Mouse (Mus musculus) kidney, postnatal 0 days (tissue): Measurements from ENCODE around the gene Zbtb22. TPM values are rescaled to one million over a fixed set of nuclear protein-coding genes. Genes with fewer than 3 reads are reported as not detected.

ENCODE experiments used
- ATAC-seq: fragments of 200-750 bp; cut with Nextera tagmentation; replicated peaks from 2 replicates; pipeline ENCODE4 v1.8.0; 2017; ENCODE audit warnings: low read depth, moderate number of reproducible peaks, moderate TSS enrichment, moderate library complexity; ENCODE audit not compliant: low FRiP score
- DNase-seq: peaks from one replicate; pipeline ENCODE4 v3.0.0-alpha.2; 2016; ENCODE audit warnings: low spot score
- H3K27ac ChIP-seq: fragments of 300-500 bp; sonication (generic); 2 replicates; pipeline ENCODE4 v1.5.1; 2014; ENCODE audit warnings: mild to moderate bottlenecking
- H3K27me3 ChIP-seq: fragments of 300-500 bp; sonication (generic); 2 replicates; pipeline ENCODE4 v1.6.1; 2014; ENCODE audit warnings: low read length, mixed read lengths; ENCODE audit not compliant: insufficient read depth
- H3K36me3 ChIP-seq: fragments of 300-500 bp; sonication (generic); 2 replicates; pipeline ENCODE4 v1.6.1; 2014; ENCODE audit warnings: low read length, mixed read lengths; ENCODE audit not compliant: insufficient read depth
- H3K4me1 ChIP-seq: fragments of 300-500 bp; sonication (generic); replicated peaks from 2 replicates; pipeline ENCODE4 v1.6.1; 2014; ENCODE audit warnings: antibody characterized with exemption, low read length, mixed read lengths; ENCODE audit not compliant: insufficient read depth
- H3K4me2 ChIP-seq: fragments of 300-500 bp; sonication (generic); 2 replicates; pipeline ENCODE4 v1.6.1; 2014; ENCODE audit warnings: mild to moderate bottlenecking, low read length, moderate library complexity, mixed read lengths
- H3K4me3 ChIP-seq: fragments of 300-500 bp; sonication (generic); replicated peaks from 2 replicates; pipeline ENCODE4 v1.5.1; 2014; ENCODE audit warnings: low read depth, low read length
- H3K9ac ChIP-seq: fragments of 300-500 bp; sonication (generic); 2 replicates; pipeline ENCODE4 v1.6.1; 2014; ENCODE audit warnings: low read depth, low read length
- H3K9me3 ChIP-seq: fragments of 300-500 bp; sonication (generic); replicated peaks from 2 replicates; pipeline ENCODE4 v1.6.1; 2016; ENCODE audit warnings: low read length, inconsistent platforms, mixed read lengths
- CTCF ChIP-seq: IDR thresholded peaks from 2 replicates; pipeline ENCODE4 v1.5.1; 2016; ENCODE audit warnings: antibody characterized with exemption, low read depth, mild to moderate bottlenecking, moderate library complexity
- WGBS: fragments of 180-500 bp; shearing (Covaris S2); extraction: QIAGEN DNeasy Blood & Tissue Kit; methylation state at CpG from one replicate; pipeline ENCODE4 v1.1.7; 2014; 5-methylcytosine and 5-hydroxymethylcytosine counted together
- polyA plus RNA-seq: library from polyadenylated mRNA; unstranded; fragments of >200 nt; fragmentation: Nextera tagmentation; extraction: Ambion mirVana; gene quantifications from 2 replicates; pipeline ENCODE4 v1.2.1, GENCODE M21; 2015

Gene Zbtb22
- polyA plus RNA-seq, 1 experiment from 2014 or later: 19.8 TPM

- 89% methylated on average over 6 of the region's 6 CpGs for WGBS
- peaks cover 47% of the 10 kb centered on the region for H3K36me3 ChIP-seq
- peaks cover 16% of the 10 kb centered on the region for H3K4me1 ChIP-seq
- no peak overlapping the region for H3K4me3 ChIP-seq
- ATAC-seq: no peak
- no peak overlapping the region for H3K27ac ChIP-seq
- H3K27me3 ChIP-seq: no peaks in the 10 kb centered on the region
- no peak overlapping the region for H3K9ac ChIP-seq
- no peak for TF ChIP-seq CTCF
- H3K9me3 ChIP-seq: no peaks in the 10 kb centered on the region
- DNase-seq: no peak
- no peak overlapping the region for H3K4me2 ChIP-seq
These were observed 41.8 kb downstream of the Zbtb22 start for GRCm38 (mm10) chr17:33957493-33957892.

- Histone ChIP-seq H3K4me3 (no peak overlapping the region), H3K9me3 (no peaks in the 10 kb centered on the region), H3K4me1 (peaks cover 11% of the 10 kb centered on the region), H3K4me2 (no peak overlapping the region), H3K36me3 (peaks cover 48% of the 10 kb centered on the region), H3K27ac (no peak overlapping the region), H3K9ac (no peak overlapping the region), H3K27me3 (no peaks in the 10 kb centered on the region)
- ATAC-seq (no peak), DNase-seq (no peak)
- WGBS: 94% methylated on average over 11 of the region's 11 CpGs
- TF ChIP-seq CTCF: no peak
These were observed 42.7 kb downstream of the Zbtb22 start for GRCm38 (mm10) chr17:33958451-33958850.

- no peaks in the 10 kb centered on the region for H3K9me3 ChIP-seq
- WGBS: 94% methylated on average over 13 of the region's 13 CpGs
- no peak for DNase-seq
- TF ChIP-seq CTCF: no peak
- H3K9ac ChIP-seq: no peak overlapping the region
- peaks cover 42% of the 10 kb centered on the region for H3K36me3 ChIP-seq
- H3K27me3 ChIP-seq: no peaks in the 10 kb centered on the region
- peaks cover 6% of the 10 kb centered on the region for H3K4me1 ChIP-seq
- no peak overlapping the region for H3K4me2 ChIP-seq
- H3K4me3 ChIP-seq: no peak overlapping the region
- no peak for ATAC-seq
- H3K27ac ChIP-seq: no peak overlapping the region
These were observed 43.4 kb downstream of the Zbtb22 start for GRCm38 (mm10) chr17:33959135-33959534.

DNA sequence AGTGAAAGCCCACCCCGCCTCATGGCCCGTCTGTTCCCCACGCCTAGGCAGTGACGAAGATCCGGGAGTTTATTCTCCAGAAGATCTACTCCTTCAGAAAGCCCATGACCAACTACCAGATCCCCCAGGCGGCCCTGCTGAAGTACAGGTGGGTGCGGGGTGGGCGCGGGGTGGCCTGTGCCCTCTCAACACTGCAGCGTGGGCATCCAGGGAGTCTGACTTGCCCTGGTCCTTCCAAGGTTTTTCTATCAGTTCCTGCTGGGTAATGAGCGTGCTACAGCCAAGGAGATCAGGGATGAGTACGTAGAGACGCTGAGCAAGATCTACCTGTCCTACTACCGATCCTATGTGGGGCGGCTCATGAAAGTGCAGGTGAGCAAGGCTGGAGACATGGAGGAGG lies 44.2 kb downstream of the Zbtb22 start:
- 94% methylated on average over 15 of the region's 15 CpGs for WGBS
- ATAC-seq (no peak), DNase-seq (no peak)
- Histone ChIP-seq H3K36me3 (peaks cover 41% of the 10 kb centered on the region), H3K4me3 (no peak overlapping the region), H3K4me1 (no peaks in the 10 kb centered on the region), H3K4me2 (no peak overlapping the region), H3K9ac (no peak overlapping the region), H3K27ac (no peak overlapping the region), H3K9me3 (no peaks in the 10 kb centered on the region), H3K27me3 (no peaks in the 10 kb centered on the region)
- no peak for TF ChIP-seq CTCF

- no peak overlapping the region for H3K4me2 ChIP-seq
- DNase-seq (no peak), ATAC-seq (no peak)
- no peak overlapping the region for H3K4me3 ChIP-seq
- H3K27ac ChIP-seq: no peak overlapping the region
- no peaks in the 10 kb centered on the region for H3K4me1 ChIP-seq
- H3K9ac ChIP-seq: no peak overlapping the region
- no peaks in the 10 kb centered on the region for H3K9me3 ChIP-seq
- no peaks in the 10 kb centered on the region for H3K27me3 ChIP-seq
- 92% methylated on average over 7 of the region's 7 CpGs for WGBS
- H3K36me3 ChIP-seq: peaks cover 50% of the 10 kb centered on the region
- TF ChIP-seq CTCF: no peak
These were observed 47.2 kb downstream of the Zbtb22 start for GRCm38 (mm10) chr17:33962876-33963275.

- Histone ChIP-seq H3K4me2 (no peak overlapping the region), H3K9ac (no peak overlapping the region), H3K27ac (no peak overlapping the region), H3K4me3 (no peak overlapping the region), H3K9me3 (no peaks in the 10 kb centered on the region), H3K36me3 (peaks cover 31% of the 10 kb centered on the region), H3K27me3 (no peaks in the 10 kb centered on the region), H3K4me1 (no peaks in the 10 kb centered on the region)
- WGBS: 81% methylated on average over 17 of the region's 17 CpGs
- TF ChIP-seq CTCF: no peak
- DNase-seq (no peak), ATAC-seq (no peak)
These were observed 49.6 kb downstream of the Zbtb22 start for GRCm38 (mm10) chr17:33965082-33965845.
